Mouse (Mus musculus): ENCODE results near the gene Vav2. TPM values are rescaled to one million over a fixed set of nuclear protein-coding genes. Genes with fewer than 3 reads are reported as not detected.

The Vav2 gene
- polyA plus RNA-seq, 1 experiment from 2014 or later: 6.8 TPM

GRCm38 (mm10) chr2:27355684-27356083 lies 71.1 kb downstream of the Vav2 start:
- H3K27me3 ChIP-seq (ENCODE audit: control insufficient read depth, insufficient read depth, low read length): no peaks in the 10 kb centered on the region

GRCm38 (mm10) chr2:27354610-27355211 lies 72.1 kb downstream of the Vav2 start:
- WGBS: 83% methylated on average over 6 of the region's 6 CpGs
- DNase-seq (ENCODE audit: low spot score): no peak
- H3K4me1 ChIP-seq (ENCODE audit: control insufficient read depth, insufficient read depth, low read length): peaks cover 9% of the 10 kb centered on the region
- H3K4me2 ChIP-seq (ENCODE audit: low read depth, severe bottlenecking): no peak overlapping the region
- H3K36me3 ChIP-seq (ENCODE audit: control insufficient read depth, insufficient read depth, low read length): peaks cover 2% of the 10 kb centered on the region; the same call in 1 of the 2 replicates
- ATAC-seq (ENCODE audit: insufficient number of reproducible peaks, low FRiP score, low TSS enrichment, low read depth): no peak
- H3K4me3 ChIP-seq (ENCODE audit: low read depth, low read length): no peak overlapping the region
- H3K9ac ChIP-seq (ENCODE audit: low read length): no peak overlapping the region
- H3K9me3 ChIP-seq (ENCODE audit: control insufficient read depth, low read length): no peaks in the 10 kb centered on the region
- no peak overlapping the region for H3K27ac ChIP-seq (replicated peaks; ENCODE audit: low read depth, low read length)
- H3K27me3 ChIP-seq (ENCODE audit: control insufficient read depth, insufficient read depth, low read length): no peaks in the 10 kb centered on the region

More at GRCm38 (mm10) chr2:27355684-27356083, 71.1 kb downstream of the Vav2 start:
- Histone ChIP-seq H3K4me1 (ENCODE audit: control insufficient read depth, insufficient read depth, low read length) (peaks cover 9% of the 10 kb centered on the region), H3K27ac (replicated peaks; ENCODE audit: low read depth, low read length) (no peak overlapping the region), H3K4me2 (ENCODE audit: low read depth, severe bottlenecking) (no peak overlapping the region), H3K9ac (ENCODE audit: low read length) (no peak overlapping the region), H3K4me3 (ENCODE audit: low read depth, low read length) (no peak overlapping the region), H3K9me3 (ENCODE audit: control insufficient read depth, low read length) (no peaks in the 10 kb centered on the region), H3K36me3 (ENCODE audit: control insufficient read depth, insufficient read depth, low read length) (no peaks in the 10 kb centered on the region)
- ATAC-seq (ENCODE audit: insufficient number of reproducible peaks, low FRiP score, low TSS enrichment, low read depth): no peak
- 45% methylated on average over 4 of the region's 4 CpGs for WGBS
- DNase-seq (ENCODE audit: low spot score): no peak

- Histone ChIP-seq H3K4me1 (ENCODE audit: control insufficient read depth, insufficient read depth, low read length) (peaks cover 9% of the 10 kb centered on the region), H3K9ac (ENCODE audit: low read length) (no peak overlapping the region), H3K36me3 (ENCODE audit: control insufficient read depth, insufficient read depth, low read length) (peaks cover 2% of the 10 kb centered on the region; the same call in 1 of the 2 replicates), H3K9me3 (ENCODE audit: control insufficient read depth, low read length) (no peaks in the 10 kb centered on the region), H3K27me3 (ENCODE audit: control insufficient read depth, insufficient read depth, low read length) (no peaks in the 10 kb centered on the region), H3K27ac (replicated peaks; ENCODE audit: low read depth, low read length) (no peak overlapping the region), H3K4me3 (ENCODE audit: low read depth, low read length) (no peak overlapping the region), H3K4me2 (ENCODE audit: low read depth, severe bottlenecking) (no peak overlapping the region)
- ATAC-seq (ENCODE audit: insufficient number of reproducible peaks, low FRiP score, low TSS enrichment, low read depth) (no peak), DNase-seq (ENCODE audit: low spot score) (no peak)
- 85% methylated on average over 8 of the region's 8 CpGs for WGBS
Observed at GRCm38 (mm10) chr2:27352720-27353119, 74.1 kb downstream of the Vav2 start.

- Histone ChIP-seq H3K9ac (ENCODE audit: low read length) (no peak overlapping the region), H3K4me2 (ENCODE audit: low read depth, severe bottlenecking) (no peak overlapping the region), H3K36me3 (ENCODE audit: control insufficient read depth, insufficient read depth, low read length) (peaks cover 2% of the 10 kb centered on the region; the same call in 1 of the 2 replicates), H3K4me3 (ENCODE audit: low read depth, low read length) (no peak overlapping the region), H3K4me1 (ENCODE audit: control insufficient read depth, insufficient read depth, low read length) (peaks cover 5% of the 10 kb centered on the region; the same call in 1 of the 2 replicates), H3K9me3 (ENCODE audit: control insufficient read depth, low read length) (no peaks in the 10 kb centered on the region), H3K27me3 (ENCODE audit: control insufficient read depth, insufficient read depth, low read length) (no peaks in the 10 kb centered on the region), H3K27ac (replicated peaks; ENCODE audit: low read depth, low read length) (no peak overlapping the region)
- no peak for DNase-seq (ENCODE audit: low spot score)
- ATAC-seq (ENCODE audit: insufficient number of reproducible peaks, low FRiP score, low TSS enrichment, low read depth): no peak
- WGBS: 99% methylated on average over 5 of the region's 5 CpGs
Observed at GRCm38 (mm10) chr2:27350371-27350770, 76.5 kb downstream of the Vav2 start.

GRCm38 (mm10) chr2:27343984-27344453 lies 82.8 kb downstream of the Vav2 start:
- Histone ChIP-seq H3K9me3 (ENCODE audit: control insufficient read depth, low read length) (no peaks in the 10 kb centered on the region), H3K4me2 (ENCODE audit: low read depth, severe bottlenecking) (no peak overlapping the region), H3K36me3 (ENCODE audit: control insufficient read depth, insufficient read depth, low read length) (no peaks in the 10 kb centered on the region), H3K9ac (ENCODE audit: low read length) (no peak overlapping the region), H3K4me3 (ENCODE audit: low read depth, low read length) (no peak overlapping the region), H3K4me1 (ENCODE audit: control insufficient read depth, insufficient read depth, low read length) (no peaks in the 10 kb centered on the region), H3K27me3 (ENCODE audit: control insufficient read depth, insufficient read depth, low read length) (no peaks in the 10 kb centered on the region), H3K27ac (replicated peaks; ENCODE audit: low read depth, low read length) (no peak overlapping the region)
- ATAC-seq (ENCODE audit: insufficient number of reproducible peaks, low FRiP score, low TSS enrichment, low read depth) (no peak), DNase-seq (ENCODE audit: low spot score) (no peak)
- WGBS: 82% methylated on average over 12 of the region's 12 CpGs

- Histone ChIP-seq H3K27ac (replicated peaks; ENCODE audit: low read depth, low read length) (no peak overlapping the region), H3K27me3 (ENCODE audit: control insufficient read depth, insufficient read depth, low read length) (no peaks in the 10 kb centered on the region), H3K36me3 (ENCODE audit: control insufficient read depth, insufficient read depth, low read length) (no peaks in the 10 kb centered on the region), H3K9me3 (ENCODE audit: control insufficient read depth, low read length) (no peaks in the 10 kb centered on the region), H3K4me3 (ENCODE audit: low read depth, low read length) (no peak overlapping the region), H3K4me1 (ENCODE audit: control insufficient read depth, insufficient read depth, low read length) (peaks cover 6% of the 10 kb centered on the region; the same call in 1 of the 2 replicates), H3K4me2 (ENCODE audit: low read depth, severe bottlenecking) (no peak overlapping the region), H3K9ac (ENCODE audit: low read length) (no peak overlapping the region)
- no peak for ATAC-seq (ENCODE audit: insufficient number of reproducible peaks, low FRiP score, low TSS enrichment, low read depth)
- no peak for DNase-seq (ENCODE audit: low spot score)
- WGBS: 93% methylated on average over 6 of the region's 6 CpGs
Observed at GRCm38 (mm10) chr2:27340682-27341081, 86.2 kb downstream of the Vav2 start.

GRCm38 (mm10) chr2:27339051-27339450 lies 87.8 kb downstream of the Vav2 start:
- Histone ChIP-seq H3K27me3 (ENCODE audit: control insufficient read depth, insufficient read depth, low read length) (no peaks in the 10 kb centered on the region), H3K36me3 (ENCODE audit: control insufficient read depth, insufficient read depth, low read length) (no peaks in the 10 kb centered on the region), H3K4me2 (ENCODE audit: low read depth, severe bottlenecking) (no peak overlapping the region), H3K27ac (replicated peaks; ENCODE audit: low read depth, low read length) (no peak overlapping the region), H3K4me1 (ENCODE audit: control insufficient read depth, insufficient read depth, low read length) (peaks cover 6% of the 10 kb centered on the region; the same call in 1 of the 2 replicates), H3K4me3 (ENCODE audit: low read depth, low read length) (no peak overlapping the region), H3K9me3 (ENCODE audit: control insufficient read depth, low read length) (no peaks in the 10 kb centered on the region), H3K9ac (ENCODE audit: low read length) (no peak overlapping the region)
- WGBS: 69% methylated on average over 8 of the region's 8 CpGs
- DNase-seq (ENCODE audit: low spot score): no peak
- ATAC-seq (ENCODE audit: insufficient number of reproducible peaks, low FRiP score, low TSS enrichment, low read depth): no peak

- 71% methylated on average over 6 of the region's 6 CpGs for WGBS
Observed at GRCm38 (mm10) chr2:27337261-27337660, 89.6 kb downstream of the Vav2 start.

More at GRCm38 (mm10) chr2:27337261-27337660, 89.6 kb downstream of the Vav2 start:
- H3K4me3 ChIP-seq (ENCODE audit: low read depth, low read length): no peak overlapping the region
- no peak for ATAC-seq (ENCODE audit: insufficient number of reproducible peaks, low FRiP score, low TSS enrichment, low read depth)
- no peak overlapping the region for H3K9ac ChIP-seq (ENCODE audit: low read length)
- no peaks in the 10 kb centered on the region for H3K9me3 ChIP-seq (ENCODE audit: control insufficient read depth, low read length)
- peaks cover 6% of the 10 kb centered on the region; the same call in 1 of the 2 replicates for H3K4me1 ChIP-seq (ENCODE audit: control insufficient read depth, insufficient read depth, low read length)
- no peaks in the 10 kb centered on the region for H3K36me3 ChIP-seq (ENCODE audit: control insufficient read depth, insufficient read depth, low read length)
- H3K27ac ChIP-seq (replicated peaks; ENCODE audit: low read depth, low read length): no peak overlapping the region
- no peaks in the 10 kb centered on the region for H3K27me3 ChIP-seq (ENCODE audit: control insufficient read depth, insufficient read depth, low read length)
- H3K4me2 ChIP-seq (ENCODE audit: low read depth, severe bottlenecking): no peak overlapping the region
- DNase-seq (ENCODE audit: low spot score): no peak

Measured in limb, embryonic 11.5 days (tissue).